In the genomic region with DNA sequence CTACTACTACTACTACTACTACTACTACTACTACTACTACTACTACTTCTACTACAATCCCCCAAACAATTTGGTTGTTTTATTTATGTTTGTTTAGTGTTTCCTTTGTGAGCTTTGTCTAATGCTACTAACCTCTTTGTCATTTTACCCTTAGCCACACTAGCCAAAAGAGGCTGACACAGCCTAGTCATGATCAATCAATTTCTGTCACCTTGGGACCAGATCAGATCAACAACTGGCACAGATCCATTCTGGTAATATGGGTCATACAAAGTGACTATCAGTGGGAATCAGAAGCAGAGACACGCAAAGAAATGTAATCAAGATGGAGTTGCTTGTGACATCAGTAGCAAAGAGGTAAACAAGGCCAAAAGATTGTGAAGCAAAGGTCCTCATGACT, we compare ENCODE assay signal across 24 mouse cellular contexts. TPM values are rescaled to one million over a fixed set of nuclear protein-coding genes. Genes with fewer than 3 reads are reported as not detected.
"Had no signal": no experiment of that assay in that cellular context is flagged by ENCODE, and none has a peak within 500 bp of the region (broad histone marks: within the 10 kb centered on the region; RNA-seq: fewer than 3 reads in every experiment).

No protein-coding gene starts in this region.

- H3K4me1 ChIP-seq: neural tube, embryonic 13.5 days; stomach, embryonic 15.5 days had no signal

- DNase-seq: retina, postnatal 1 day; right cerebral cortex, adult 18-20 months; right cerebral cortex, postnatal 14 days; right cerebral cortex, postnatal 25 days; right cerebral cortex, postnatal 4 days; spleen, adult 18-20 months; thymus, adult 18-20 months; thymus, adult 2 months; thymus, postnatal 14 days; thymus, postnatal 25 days; thymus, postnatal 36 days; thymus, postnatal 4 days had no signal

- H3K4me3 ChIP-seq: neural tube, embryonic 13.5 days; stomach, embryonic 15.5 days had no signal

- H3K9ac ChIP-seq: neural tube, embryonic 13.5 days; stomach, embryonic 15.5 days had no signal

- H3K36me3 ChIP-seq: neural tube, embryonic 13.5 days; stomach, embryonic 15.5 days had no signal

- H3K27ac ChIP-seq: neural tube, embryonic 13.5 days; stomach, embryonic 15.5 days; stomach, postnatal 0 days had no signal

- H3K27me3 ChIP-seq: neural tube, embryonic 13.5 days; stomach, embryonic 15.5 days had no signal

- H3K4me2 ChIP-seq: neural tube, embryonic 13.5 days; stomach, embryonic 15.5 days had no signal

- H3K9me3 ChIP-seq: stomach, embryonic 15.5 days had no signal

RNA-seq across cellular contexts. Expression of a gene that starts 38.0 kb away (rescaled TPM):
- total RNA-seq: neutrophil, adult 5-6 weeks had no signal
- polyA plus RNA-seq: neural tube, embryonic 13.5 days; neural tube, embryonic 14.5 days; small intestine, adult 2 months; spleen, adult 2 months; stomach, embryonic 14.5 days; stomach, embryonic 15.5 days; stomach, embryonic 16.5 days; stomach, postnatal 0 days; testis, adult 2 months; thymus, adult 2 months; thymus, postnatal 0 days; urinary bladder, adult 2 months had no signal
